Mouse (Mus musculus) central nervous system, embryonic 11.5 days (tissue): Measurements from ENCODE around the gene Saxo2. TPM values are rescaled to one million over a fixed set of nuclear protein-coding genes. Genes with fewer than 3 reads are reported as not detected.

Experiments
- polyA plus RNA-seq: library from polyadenylated mRNA; depleted of rRNA; stranded (reverse); fragments of >200 nt; gene quantifications from 2 replicates; pipeline ENCODE4 v1.2.3, GENCODE M21; 2012; rRNA removed

Saxo2 gene
- polyA plus RNA-seq = 1.8 and 4.8 TPM in 2 replicates

DNA sequence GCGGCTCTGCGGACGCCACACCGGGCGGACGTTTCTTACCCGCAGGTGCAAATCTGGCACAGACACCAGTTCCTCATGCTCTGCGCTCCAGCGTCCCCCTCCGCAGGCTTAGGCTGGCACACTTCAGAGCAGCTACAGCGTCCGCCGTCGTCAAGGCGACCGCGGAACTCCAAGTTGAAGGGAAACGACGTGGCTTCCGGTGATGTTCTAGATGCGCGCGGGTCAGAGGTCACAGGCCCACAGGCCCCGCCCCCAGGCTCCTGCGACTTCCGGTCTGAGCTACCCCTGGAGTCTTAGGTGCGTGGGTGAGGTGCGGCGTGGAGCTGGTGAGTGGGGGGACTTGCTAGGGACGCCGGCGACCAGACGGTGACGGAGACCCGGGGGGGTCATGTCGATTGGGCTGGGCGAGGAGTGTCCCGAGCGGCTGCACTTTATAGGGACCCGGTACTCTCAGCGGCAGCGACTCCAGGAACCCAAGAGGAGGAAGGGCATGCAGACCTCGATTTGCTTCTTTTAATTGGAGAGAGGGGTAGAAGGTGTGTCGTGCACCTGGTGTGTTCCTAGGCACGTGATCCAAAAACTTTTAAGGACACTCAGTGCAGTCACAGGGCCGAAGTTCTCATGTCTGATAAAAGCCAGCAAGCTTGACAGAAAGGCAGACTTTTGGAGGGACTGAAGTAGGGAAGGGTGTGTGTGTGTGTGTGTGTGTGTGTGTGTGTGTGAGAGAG is at the start of gene Saxo2, which contains the start of gene Efl1:
TSS of gene Saxo2 (minus strand) at position 176 of the 728 bp plus-strand sequence.
TSS of gene Efl1 (plus strand) at position 262 of the 728 bp plus-strand sequence.

Other genes starting within 250 kb of the Saxo2 start
- 10.5 and 11.0 TPM in 2 replicates for gene Efl1, start 86 bp upstream of the Saxo2 start, polyA plus RNA-seq
- 79.6 and 115 TPM in 2 replicates for gene Mex3b, start 218.8 kb upstream of the Saxo2 start, polyA plus RNA-seq